9 mouse cellular contexts compared by ENCODE assay signal in the genomic region with DNA sequence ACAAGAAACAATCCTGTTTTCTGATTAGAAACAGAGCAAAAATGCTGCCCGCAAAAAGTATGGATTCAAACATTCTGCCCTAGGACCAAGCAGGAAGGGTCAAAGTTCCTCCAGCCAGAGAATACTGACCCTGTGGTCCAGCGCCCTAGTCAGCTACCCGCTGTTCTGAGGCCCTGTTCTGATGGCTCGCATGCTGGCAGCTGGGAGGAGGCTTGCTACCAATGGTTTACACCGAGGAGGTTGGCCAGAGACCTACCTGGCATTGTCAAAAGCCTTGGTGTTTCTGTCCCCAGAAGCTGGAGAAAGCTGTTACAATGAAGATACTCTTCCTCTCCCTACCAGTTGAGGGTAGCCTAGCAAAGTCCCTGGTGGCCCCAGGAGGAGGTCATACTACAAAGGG. TPM values are rescaled to one million over a fixed set of nuclear protein-coding genes. Genes with fewer than 3 reads are reported as not detected.
A peak's percentile ranks its signal among the peaks of the same experiment; 100 is the strongest.
DNase-seq lines count a peak whose midpoint lies in the region; ATAC-seq lines count a peak whose summit lies in the region.
"Had no signal": no experiment of that assay in that cellular context is flagged by ENCODE, and none has a peak within 500 bp of the region (broad histone marks: within the 10 kb centered on the region; RNA-seq: fewer than 3 reads in every experiment).

No protein-coding gene starts in this region.

- H3K4me1 ChIP-seq in embryonic facial prominence, embryonic 14.5 days (ENCODE audit: control insufficient read depth, insufficient read depth, low read length): peaks cover 58% of the 10 kb centered on the region
- peaks cover 73% of the 10 kb centered on the region for H3K4me1 ChIP-seq in hindbrain, embryonic 15.5 days (replicated peaks)
- H3K4me1 ChIP-seq in midbrain, embryonic 12.5 days: peaks cover 65% of the 10 kb centered on the region

- peak overlapping the region; percentile 80; the same call in 1 of the 2 replicates for H3K4me3 ChIP-seq in embryonic facial prominence, embryonic 14.5 days (ENCODE audit: low read depth, low read length)
- H3K4me3 ChIP-seq in hindbrain, embryonic 15.5 days: no peak overlapping the region
- H3K4me3 ChIP-seq in midbrain, embryonic 12.5 days: peak overlapping the region; percentile 79

- no peaks in the 10 kb centered on the region for H3K9me3 ChIP-seq in embryonic facial prominence, embryonic 14.5 days (ENCODE audit: control insufficient read depth, low read length)
- H3K9me3 ChIP-seq in hindbrain, embryonic 15.5 days: no peaks in the 10 kb centered on the region
- H3K9me3 ChIP-seq in midbrain, embryonic 12.5 days: no peaks in the 10 kb centered on the region

- H3K27me3 ChIP-seq in embryonic facial prominence, embryonic 14.5 days (replicated peaks; ENCODE audit: control insufficient read depth, insufficient read depth, low read length): no peaks in the 10 kb centered on the region
- H3K27me3 ChIP-seq in hindbrain, embryonic 15.5 days: 0 out of 2 replicates have a peak, but pooled peaks cover under 1% of the 10 kb centered on the region
- peaks cover 11% of the 10 kb centered on the region for H3K27me3 ChIP-seq in midbrain, embryonic 12.5 days

- H3K36me3 ChIP-seq in embryonic facial prominence, embryonic 14.5 days (ENCODE audit: control insufficient read depth, insufficient read depth, low read length): 0 out of 2 replicates have a peak, but pooled peaks cover 4% of the 10 kb centered on the region
- H3K36me3 ChIP-seq in hindbrain, embryonic 15.5 days: no peaks in the 10 kb centered on the region
- H3K36me3 ChIP-seq in midbrain, embryonic 12.5 days: no peaks in the 10 kb centered on the region

- peak overlapping the region; percentile 89 for H3K4me2 ChIP-seq in embryonic facial prominence, embryonic 14.5 days (ENCODE audit: low read depth, low read length)
- peak overlapping the region; percentile 100 for H3K4me2 ChIP-seq in hindbrain, embryonic 15.5 days
- H3K4me2 ChIP-seq in midbrain, embryonic 12.5 days (replicated peaks): peak overlapping the region; percentile 95

- H3K9ac ChIP-seq in embryonic facial prominence, embryonic 14.5 days (ENCODE audit: low read depth, low read length): no peak overlapping the region
- no peak overlapping the region for H3K9ac ChIP-seq in hindbrain, embryonic 15.5 days
- H3K9ac ChIP-seq in midbrain, embryonic 12.5 days (replicated peaks): no peak overlapping the region; the same call in 1 of the 2 replicates

- WGBS in embryonic facial prominence, embryonic 14.5 days: 66% methylated on average over 5 of the region's 5 CpGs
- WGBS in hindbrain, embryonic 15.5 days: 60% methylated on average over 5 of the region's 5 CpGs
- WGBS in midbrain, embryonic 12.5 days: 60% methylated on average over 5 of the region's 5 CpGs

- DNase-seq in kidney, adult 11 months: peak; percentile 56
- DNase-seq in kidney, postnatal 4 days: no peak
- DNase-seq in embryonic facial prominence, embryonic 14.5 days (ENCODE audit: low spot score): no peak
- DNase-seq in T-cell, adult 2 months (ENCODE audit: low spot score): no peak
- no peak for DNase-seq in frontal cortex, adult 2 months (ENCODE audit: extremely low spot score in 1 of 2, low spot score in 1 of 2)
- DNase-seq: right cerebral cortex, postnatal 14 days had no signal

- H3K27ac ChIP-seq in embryonic facial prominence, embryonic 14.5 days (replicated peaks; ENCODE audit: low read depth, low read length): no peak overlapping the region
- no peak overlapping the region for H3K27ac ChIP-seq in hindbrain, embryonic 15.5 days (replicated peaks)
- H3K27ac ChIP-seq in midbrain, embryonic 12.5 days (replicated peaks): no peak overlapping the region

- ATAC-seq in embryonic facial prominence, embryonic 14.5 days (ENCODE audit: low read depth): no peak
- no peak for ATAC-seq in hindbrain, embryonic 15.5 days (ENCODE audit: low FRiP score, low read depth)
- ATAC-seq in midbrain, embryonic 12.5 days (ENCODE audit: low FRiP score, low read depth): no peak
- no peak for ATAC-seq in megakaryocyte progenitor cell, adult 5-6 weeks (replicated peaks; ENCODE audit: poor library complexity)

RNA-seq across cellular contexts. Expression of gene Smad3, which starts 3.8 kb away (rescaled TPM):
- polyA plus RNA-seq in embryonic facial prominence, embryonic 14.5 days (2014; fragmentation: Nextera tagmentation; extraction: Ambion mirVana): 17.0 and 19.3 TPM in 2 replicates
- 9.6 and 10.6 TPM in 2 replicates for polyA plus RNA-seq in hindbrain, embryonic 15.5 days (2015; fragmentation: Nextera tagmentation; extraction: Ambion mirVana)
- polyA plus RNA-seq in midbrain, embryonic 12.5 days (2016; fragmentation: Nextera tagmentation; extraction: Ambion mirVana): 28.4 and 31.2 TPM in 2 replicates
- polyA plus RNA-seq in frontal cortex, adult 2 months (2012; rRNA removed): 29.5 and 33.5 TPM in 2 replicates
- total RNA-seq in megakaryocyte progenitor cell, adult 5-6 weeks (2015): 12.6 and 14.4 TPM in 2 replicates
- 16.7 and 16.8 TPM in 2 replicates for total RNA-seq in megakaryocyte progenitor cell, adult 5-6 weeks (2017)
